Mouse (Mus musculus) liver (tissue): Measurements from ENCODE around the gene Adgrl3.

Experiments
- DNase-seq: peaks from one replicate; pipeline ENCODE4 v3.0.0-alpha.2; 2020; ENCODE audit warnings: mixed read lengths

Adgrl3 gene

GRCm38 (mm10) chr5:81582886-81583285 is 562.9 kb downstream of the Adgrl3 start:
- DNase-seq = no peak

- no peak for DNase-seq
Measured at GRCm38 (mm10) chr5:81583425-81583824, 563.5 kb downstream of the Adgrl3 start.

- no peak for DNase-seq
Measured at GRCm38 (mm10) chr5:81584945-81585344, 565.0 kb downstream of the Adgrl3 start.

- DNase-seq = no peak
Measured at GRCm38 (mm10) chr5:81590005-81590694, 570.2 kb downstream of the Adgrl3 start.

GRCm38 (mm10) chr5:81591481-81591880 is 571.5 kb downstream of the Adgrl3 start:
- DNase-seq = no peak

GRCm38 (mm10) chr5:81593396-81593995 is 573.6 kb downstream of the Adgrl3 start:
- no peak for DNase-seq

GRCm38 (mm10) chr5:81598041-81598440 is 578.1 kb downstream of the Adgrl3 start:
- DNase-seq = no peak

- no peak for DNase-seq
Measured at GRCm38 (mm10) chr5:81602889-81603288, 583.0 kb downstream of the Adgrl3 start.

GRCm38 (mm10) chr5:81605646-81606045 is 585.7 kb downstream of the Adgrl3 start:
- DNase-seq = no peak

GRCm38 (mm10) chr5:81610223-81610622 is 590.3 kb downstream of the Adgrl3 start:
- no peak for DNase-seq

GRCm38 (mm10) chr5:81614674-81615073 is 594.7 kb downstream of the Adgrl3 start:
- DNase-seq = no peak

- DNase-seq = no peak
Measured at GRCm38 (mm10) chr5:81621106-81621505, 601.2 kb downstream of the Adgrl3 start.

GRCm38 (mm10) chr5:81621715-81622114 is 601.8 kb downstream of the Adgrl3 start:
- DNase-seq = no peak

- no peak for DNase-seq
Measured at GRCm38 (mm10) chr5:81623846-81624245, 603.9 kb downstream of the Adgrl3 start.

- no peak for DNase-seq
Measured at GRCm38 (mm10) chr5:81636169-81636568, 616.2 kb downstream of the Adgrl3 start.

GRCm38 (mm10) chr5:81638422-81638821 is 618.5 kb downstream of the Adgrl3 start:
- DNase-seq = no peak

- no peak for DNase-seq
Measured at GRCm38 (mm10) chr5:81640118-81640517, 620.2 kb downstream of the Adgrl3 start.

- no peak for DNase-seq
Measured at GRCm38 (mm10) chr5:81645557-81645956, 625.6 kb downstream of the Adgrl3 start.

GRCm38 (mm10) chr5:81653941-81654340 is 634.0 kb downstream of the Adgrl3 start:
- no peak for DNase-seq

- DNase-seq = no peak
Measured at GRCm38 (mm10) chr5:81661611-81662390, 641.9 kb downstream of the Adgrl3 start.

GRCm38 (mm10) chr5:81671025-81671424 is 651.1 kb downstream of the Adgrl3 start:
- no peak for DNase-seq

GRCm38 (mm10) chr5:81674275-81674974 is 654.5 kb downstream of the Adgrl3 start:
- DNase-seq = no peak

GRCm38 (mm10) chr5:81674975-81675371 is 655.0 kb downstream of the Adgrl3 start:
- DNase-seq = no peak
